Comparison of ENCODE assay signal across 9 mouse cellular contexts in genomic region chr9:118168544-118168943, GRCm38 (mm10). TPM values are rescaled to one million over a fixed set of nuclear protein-coding genes. Genes with fewer than 3 reads are reported as not detected.
DNase-seq lines count a peak whose midpoint lies in the region; ATAC-seq and TF ChIP-seq lines count a peak whose summit lies in the region.
"Had no signal": no experiment of that assay in that cellular context is flagged by ENCODE, and none has a peak within 500 bp of the region (broad histone marks: within the 10 kb centered on the region; RNA-seq: fewer than 3 reads in every experiment).

No protein-coding gene starts in this region.

- peaks cover 3% of the 10 kb centered on the region; the same call in 1 of the 2 replicates for H3K9me3 ChIP-seq in heart, postnatal 0 days (replicated peaks; ENCODE audit: control insufficient read depth, low read length)

- H3K36me3 ChIP-seq in heart, postnatal 0 days (replicated peaks; ENCODE audit: control insufficient read depth, insufficient read depth, low read length), result no peaks in the 10 kb centered on the region
- H3K36me3 ChIP-seq: limb, embryonic 13.5 days had no signal

- no peak for DNase-seq in heart, postnatal 0 days (ENCODE audit: low spot score)
- no peak for DNase-seq in heart, adult 8-10 months (ENCODE audit: low spot score)
- DNase-seq in brain, adult 2 months (ENCODE audit: low read depth, low spot score), result peak; percentile 29
- DNase-seq in lung, postnatal 36 days, result peak; percentile 28
- DNase-seq in right cerebral cortex, adult 18-20 months, result no peak
- no peak for DNase-seq in right cerebral cortex, postnatal 14 days
- no peak for DNase-seq in frontal cortex, adult 2 months (ENCODE audit: extremely low spot score in 1 of 2, low spot score in 1 of 2)

- TF ChIP-seq EP300 in heart, postnatal 0 days (IDR thresholded peaks at IDR 0.05; ENCODE audit: low read depth), result no peak

- H3K27me3 ChIP-seq in heart, postnatal 0 days (ENCODE audit: control insufficient read depth, insufficient read depth, low read length), result no peaks in the 10 kb centered on the region
- H3K27me3 ChIP-seq: limb, embryonic 13.5 days had no signal

- TF ChIP-seq CTCF in heart, postnatal 0 days (IDR thresholded peaks at IDR 0.05; ENCODE audit: low read depth), result peak; percentile 49

- H3K27ac ChIP-seq in heart, postnatal 0 days (ENCODE audit: low read depth), result no peak overlapping the region
- H3K27ac ChIP-seq: limb, embryonic 13.5 days had no signal

- no peaks in the 10 kb centered on the region for H3K4me1 ChIP-seq in heart, postnatal 0 days (ENCODE audit: control insufficient read depth, insufficient read depth)
- H3K4me1 ChIP-seq: limb, embryonic 13.5 days had no signal

- 60% methylated on average over 5 of the region's 5 CpGs for WGBS in heart, postnatal 0 days

- H3K4me3 ChIP-seq in heart, postnatal 0 days (ENCODE audit: low read depth, low read length), result no peak overlapping the region
- H3K4me3 ChIP-seq: limb, embryonic 13.5 days had no signal

- H3K9ac ChIP-seq in heart, postnatal 0 days (replicated peaks; ENCODE audit: low read depth, low read length), result no peak overlapping the region
- H3K9ac ChIP-seq: limb, embryonic 13.5 days had no signal

- ATAC-seq in heart, postnatal 0 days (ENCODE audit: insufficient read depth, low read depth), result no peak
- ATAC-seq in CD4-positive, CD25-positive, alpha-beta regulatory T cell, adult 4 months, result peak; percentile 73

- no peak overlapping the region for H3K4me2 ChIP-seq in heart, postnatal 0 days (ENCODE audit: low read depth, low read length)
- H3K4me2 ChIP-seq: limb, embryonic 13.5 days had no signal

RNA-seq across cellular contexts. Expression of gene Cmc1, which starts 18.6 kb away (rescaled TPM):
- 2.3 and 2.5 TPM in 2 replicates for total RNA-seq in heart, postnatal 0 days (2014; rRNA removed; ENCODE audit: low replicate concordance)
- 78.3 and 79.7 TPM in 2 replicates for polyA plus RNA-seq in heart, postnatal 0 days (2015; fragmentation: Nextera tagmentation; extraction: Ambion mirVana)
- 10 to 100 TPM; 19.6 to 29.4 (median 24.5) TPM for total RNA-seq in heart, adult 8-10 months (2022)
- 10 to 100 TPM; 81.0 to 83.6 TPM for polyA plus RNA-seq in CD4-positive, CD25-positive, alpha-beta regulatory T cell, adult 4 months (2017; shearing (Covaris generic))
- 14.2 and 14.8 TPM in 2 replicates for polyA plus RNA-seq in frontal cortex, adult 2 months (2012; rRNA removed)

Comparison
In these comparisons a context has a peak if more than half of its experiments do, and no peak if none do; other contexts are left out.
1. DNase-seq: peak in brain, adult 2 months (single experiment) and lung, postnatal 36 days (single experiment); none in heart, postnatal 0 days (single experiment), heart, adult 8-10 months (single experiment), right cerebral cortex, adult 18-20 months (single experiment), right cerebral cortex, postnatal 14 days (single experiment) and frontal cortex, adult 2 months (0 of 2).